Mouse (Mus musculus) liver, embryonic 16.5 days (tissue): Measurements from ENCODE around the gene Rgp1. TPM values are rescaled to one million over a fixed set of nuclear protein-coding genes. Genes with fewer than 3 reads are reported as not detected.

Source experiments
- ATAC-seq: fragments of 200-750 bp; cut with Nextera tagmentation; 2 replicates; pipeline ENCODE4 v1.8.0; 2017; ENCODE audit warnings: low read depth, mild to moderate bottlenecking, moderate number of reproducible peaks, moderate library complexity
- H3K27ac ChIP-seq: fragments of 300-500 bp; sonication (generic); 2 replicates; pipeline ENCODE4 v1.5.1; 2014; ENCODE audit warnings: mild to moderate bottlenecking, low read length
- H3K27me3 ChIP-seq: fragments of 300-500 bp; sonication (generic); 2 replicates; pipeline ENCODE4 v1.6.1; 2014; ENCODE audit warnings: low read depth, low read length, mixed read lengths; ENCODE audit not compliant: control insufficient read depth, insufficient read depth
- H3K36me3 ChIP-seq: fragments of 300-500 bp; sonication (generic); 2 replicates; pipeline ENCODE4 v1.6.1; 2014; ENCODE audit warnings: mild to moderate bottlenecking; ENCODE audit not compliant: control insufficient read depth, insufficient read depth
- H3K4me1 ChIP-seq: fragments of 300-500 bp; sonication (generic); 2 replicates; pipeline ENCODE4 v1.6.1; 2014; ENCODE audit warnings: low read depth, low read length, mixed read lengths; ENCODE audit not compliant: control insufficient read depth
- H3K4me2 ChIP-seq: fragments of 300-500 bp; sonication (generic); 2 replicates; pipeline ENCODE4 v1.6.1; 2014; ENCODE audit warnings: low read depth, low read length, mixed read lengths
- H3K4me3 ChIP-seq: fragments of 300-500 bp; sonication (generic); 2 replicates; pipeline ENCODE4 v1.5.1; 2014; ENCODE audit warnings: low read depth, mild to moderate bottlenecking, low read length
- H3K9ac ChIP-seq: fragments of 300-500 bp; sonication (generic); 2 replicates; pipeline ENCODE4 v1.6.1; 2014; ENCODE audit warnings: low read depth, low read length
- H3K9me3 ChIP-seq: fragments of 300-500 bp; sonication (generic); replicated peaks from 2 replicates; pipeline ENCODE4 v1.6.1; 2016; ENCODE audit warnings: low read length; ENCODE audit not compliant: control insufficient read depth
- WGBS: fragments of 180-500 bp; shearing (Covaris S2); extraction: QIAGEN DNeasy Blood & Tissue Kit; methylation state at CpG from one replicate; pipeline ENCODE4 v1.1.7; 2014; ENCODE audit not compliant: insufficient replicate concordance; 5-methylcytosine and 5-hydroxymethylcytosine counted together
- polyA plus RNA-seq: library from polyadenylated mRNA; unstranded; fragments of >200 nt; fragmentation: Nextera tagmentation; extraction: Ambion mirVana; gene quantifications from 2 replicates; pipeline ENCODE4 v1.2.1, GENCODE M21; 2015

Gene Rgp1
- 15.6 and 16.7 TPM in 2 replicates for polyA plus RNA-seq

GRCm38 (mm10) chr4:43578376-43579204 is at the start of gene Rgp1, which contains the start of gene Gba2:
TSS of gene Rgp1 (plus strand) at chr4:43578715.
TSS of gene Gba2 (minus strand) at chr4:43578873.
- no peaks in the 10 kb centered on the region for H3K9me3 ChIP-seq
- peak within 1 kb of the TSS; percentile 92 for H3K27ac ChIP-seq
- H3K4me3 ChIP-seq: peak within 1 kb of the TSS; percentile 91
- peaks cover 39% of the 10 kb centered on the region for H3K4me1 ChIP-seq
- H3K4me2 ChIP-seq: peak within 1 kb of the TSS; percentile 94
- under 1% methylated on average over 76 of the region's 76 CpGs for WGBS
- H3K27me3 ChIP-seq: no peaks in the 10 kb centered on the region
- H3K36me3 ChIP-seq: peaks cover 33% of the 10 kb centered on the region
- peak; percentile 99 for ATAC-seq
- peak within 1 kb of the TSS; percentile 85 for H3K9ac ChIP-seq

- 38% methylated on average over 8 of the region's 8 CpGs for WGBS
- Histone ChIP-seq H3K9ac (no peak overlapping the region), H3K4me1 (no peaks in the 10 kb centered on the region), H3K36me3 (peaks cover 38% of the 10 kb centered on the region), H3K27me3 (peaks cover 10% of the 10 kb centered on the region), H3K9me3 (no peaks in the 10 kb centered on the region), H3K27ac (no peak overlapping the region), H3K4me2 (no peak overlapping the region), H3K4me3 (no peak overlapping the region)
- no peak for ATAC-seq
These were observed 48.4 kb upstream of the Rgp1 start for GRCm38 (mm10) chr4:43530081-43530501.

- Histone ChIP-seq H3K4me2 (no peak overlapping the region), H3K9ac (no peak overlapping the region), H3K36me3 (peaks cover 43% of the 10 kb centered on the region), H3K4me1 (no peaks in the 10 kb centered on the region), H3K27me3 (peaks cover 5% of the 10 kb centered on the region), H3K27ac (no peak overlapping the region), H3K9me3 (no peaks in the 10 kb centered on the region), H3K4me3 (no peak overlapping the region)
- ATAC-seq: peak; percentile 51; the same call in 1 of the 2 replicates
- WGBS: 18% methylated on average over 7 of the region's 7 CpGs
These were observed 47.9 kb upstream of the Rgp1 start for GRCm38 (mm10) chr4:43530581-43530980.

GRCm38 (mm10) chr4:43533270-43533669 is 45.2 kb upstream of the Rgp1 start:
- peaks cover 67% of the 10 kb centered on the region for H3K36me3 ChIP-seq
- H3K4me3 ChIP-seq: no peak overlapping the region
- 84% methylated on average over 9 of the region's 9 CpGs for WGBS
- H3K9me3 ChIP-seq: no peaks in the 10 kb centered on the region
- ATAC-seq: no peak
- H3K4me2 ChIP-seq: no peak overlapping the region
- no peaks in the 10 kb centered on the region for H3K27me3 ChIP-seq
- no peak overlapping the region for H3K9ac ChIP-seq
- no peaks in the 10 kb centered on the region for H3K4me1 ChIP-seq
- no peak overlapping the region for H3K27ac ChIP-seq

GRCm38 (mm10) chr4:43535628-43536027 is 42.9 kb upstream of the Rgp1 start:
- H3K27me3 ChIP-seq: no peaks in the 10 kb centered on the region
- ATAC-seq: no peak
- no peaks in the 10 kb centered on the region for H3K4me1 ChIP-seq
- peaks cover 91% of the 10 kb centered on the region for H3K36me3 ChIP-seq
- H3K9me3 ChIP-seq: no peaks in the 10 kb centered on the region
- H3K27ac ChIP-seq: no peak overlapping the region
- 98% methylated on average over 8 of the region's 8 CpGs for WGBS
- H3K4me3 ChIP-seq: no peak overlapping the region
- H3K4me2 ChIP-seq: no peak overlapping the region
- H3K9ac ChIP-seq: no peak overlapping the region

GRCm38 (mm10) chr4:43536031-43536430 is 42.5 kb upstream of the Rgp1 start:
- Histone ChIP-seq H3K27ac (no peak overlapping the region), H3K36me3 (peaks cover 94% of the 10 kb centered on the region), H3K4me2 (no peak overlapping the region), H3K27me3 (no peaks in the 10 kb centered on the region), H3K4me3 (no peak overlapping the region), H3K9ac (no peak overlapping the region), H3K4me1 (no peaks in the 10 kb centered on the region), H3K9me3 (no peaks in the 10 kb centered on the region)
- no peak for ATAC-seq
- WGBS: 91% methylated on average over 9 of the region's 9 CpGs

- no peak overlapping the region for H3K27ac ChIP-seq
- 78% methylated on average over 3 of the region's 3 CpGs for WGBS
These were observed 36.5 kb upstream of the Rgp1 start for GRCm38 (mm10) chr4:43542044-43542443.

GRCm38 (mm10) chr4:43546375-43547047 is 32.0 kb upstream of the Rgp1 start:
- Histone ChIP-seq H3K4me1 (no peaks in the 10 kb centered on the region), H3K36me3 (peaks cover 98% of the 10 kb centered on the region), H3K9ac (no peak overlapping the region), H3K4me3 (no peak overlapping the region), H3K27ac (no peak overlapping the region), H3K27me3 (no peaks in the 10 kb centered on the region), H3K9me3 (no peaks in the 10 kb centered on the region), H3K4me2 (no peak overlapping the region)
- WGBS: 90% methylated on average over 12 of the region's 12 CpGs
- ATAC-seq: no peak

More at GRCm38 (mm10) chr4:43542044-43542443, 36.5 kb upstream of the Rgp1 start:
- Histone ChIP-seq H3K4me1 (no peaks in the 10 kb centered on the region), H3K9me3 (no peaks in the 10 kb centered on the region), H3K27me3 (no peaks in the 10 kb centered on the region), H3K36me3 (peaks cover 96% of the 10 kb centered on the region), H3K4me3 (no peak overlapping the region), H3K9ac (no peak overlapping the region), H3K4me2 (no peak overlapping the region)
- no peak for ATAC-seq

GRCm38 (mm10) chr4:43547160-43547559 is 31.4 kb upstream of the Rgp1 start:
- H3K36me3 ChIP-seq: peaks cover 100% of the 10 kb centered on the region
- no peak overlapping the region for H3K4me2 ChIP-seq
- no peaks in the 10 kb centered on the region for H3K27me3 ChIP-seq
- H3K27ac ChIP-seq: no peak overlapping the region
- no peaks in the 10 kb centered on the region for H3K4me1 ChIP-seq
- no peak overlapping the region for H3K9ac ChIP-seq
- peaks cover 2% of the 10 kb centered on the region for H3K9me3 ChIP-seq
- ATAC-seq: no peak
- H3K4me3 ChIP-seq: no peak overlapping the region
- WGBS: 89% methylated on average over 8 of the region's 8 CpGs
